ENCODE assay signal across 18 mouse cellular contexts in the genomic region with DNA sequence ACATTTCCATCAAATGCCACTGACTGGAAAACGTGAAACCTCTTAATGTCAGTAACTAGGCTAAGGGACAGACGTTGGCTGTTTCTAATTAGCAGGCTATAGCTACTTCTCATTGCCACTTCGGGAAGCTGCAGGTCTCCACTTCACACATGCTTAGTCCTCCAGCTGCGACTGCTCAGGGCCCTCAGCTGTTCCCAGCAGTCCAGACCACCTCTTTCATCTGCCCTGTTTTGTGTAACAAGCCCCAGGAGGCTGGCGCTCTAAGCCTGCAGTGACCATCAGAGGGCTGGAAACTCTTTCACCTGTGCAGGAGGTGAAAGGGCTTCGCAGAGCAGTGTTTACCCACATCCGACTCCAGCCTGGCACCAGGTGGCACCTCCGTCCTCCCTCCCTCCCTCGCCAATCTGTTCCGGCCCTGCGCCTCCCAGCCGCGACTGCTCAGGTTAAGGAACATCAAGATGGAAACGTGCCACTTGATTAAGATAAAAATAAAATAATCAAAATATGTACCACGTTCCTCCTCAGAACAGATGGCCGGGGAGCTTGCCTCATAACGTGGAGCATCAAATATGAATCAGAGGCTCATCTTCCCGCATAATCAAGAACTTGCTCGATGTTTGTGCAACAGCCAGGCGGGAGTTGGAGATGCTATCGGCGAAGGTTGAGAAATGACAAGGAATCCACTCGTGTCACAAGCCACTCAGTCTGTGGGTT.
A peak's percentile ranks its signal among the peaks of the same experiment; 100 is the strongest.
DNase-seq lines count a peak whose midpoint lies in the region; ATAC-seq and TF ChIP-seq lines count a peak whose summit lies in the region.
"Had no signal": no experiment of that assay in that cellular context is flagged by ENCODE, and none has a peak within 500 bp of the region (broad histone marks: within the 10 kb centered on the region; RNA-seq: fewer than 3 reads in every experiment).

No protein-coding gene starts in this region.

- no peaks in the 10 kb centered on the region for H3K27me3 ChIP-seq in cerebellum, adult 2 months (ENCODE audit: control insufficient read depth, insufficient read depth, low read length)
- H3K27me3 ChIP-seq in hindbrain, embryonic 14.5 days (ENCODE audit: control insufficient read depth, insufficient read depth, low read length), result no peaks in the 10 kb centered on the region
- no peaks in the 10 kb centered on the region for H3K27me3 ChIP-seq in hindbrain, embryonic 11.5 days (ENCODE audit: control insufficient read depth, insufficient read depth, low read length)
- H3K27me3 ChIP-seq: lung, embryonic 15.5 days; Patski had no signal

- H3K4me2 ChIP-seq in hindbrain, embryonic 14.5 days (replicated peaks), result no peak overlapping the region
- H3K4me2 ChIP-seq in hindbrain, embryonic 11.5 days (replicated peaks; ENCODE audit: low read depth, low read length), result no peak overlapping the region
- H3K4me2 ChIP-seq: forebrain, embryonic 12.5 days; lung, embryonic 15.5 days had no signal

- H3K36me3 ChIP-seq in hindbrain, embryonic 14.5 days (replicated peaks; ENCODE audit: control insufficient read depth, insufficient read depth), result no peaks in the 10 kb centered on the region
- H3K36me3 ChIP-seq in hindbrain, embryonic 11.5 days (ENCODE audit: control insufficient read depth, insufficient read depth, low read length), result no peaks in the 10 kb centered on the region
- H3K36me3 ChIP-seq: forebrain, embryonic 12.5 days; hindbrain, embryonic 10.5 days; lung, embryonic 15.5 days had no signal

- H3K4me1 ChIP-seq in cerebellum, adult 2 months (ENCODE audit: control insufficient read depth, insufficient read depth, low read length), result no peaks in the 10 kb centered on the region
- H3K4me1 ChIP-seq in hindbrain, embryonic 14.5 days (replicated peaks; ENCODE audit: control insufficient read depth, insufficient read depth, low read length), result no peaks in the 10 kb centered on the region
- no peaks in the 10 kb centered on the region for H3K4me1 ChIP-seq in hindbrain, embryonic 11.5 days (replicated peaks; ENCODE audit: control insufficient read depth, insufficient read depth, low read length)
- H3K4me1 ChIP-seq: forebrain, embryonic 12.5 days; lung, embryonic 15.5 days had no signal

- H3K27ac ChIP-seq in cerebellum, adult 2 months (ENCODE audit: insufficient read depth, low read length), result no peak overlapping the region
- no peak overlapping the region for H3K27ac ChIP-seq in hindbrain, embryonic 14.5 days
- no peak overlapping the region for H3K27ac ChIP-seq in hindbrain, embryonic 11.5 days (ENCODE audit: low read depth, low read length)
- H3K27ac ChIP-seq: forebrain, embryonic 12.5 days; hindbrain, embryonic 10.5 days; liver, embryonic 14.5 days; lung, embryonic 15.5 days had no signal

- DNase-seq in cerebellum, adult 2 months, result peak; percentile 36 to 38
- no peak for DNase-seq in cerebellum, adult 11 months
- DNase-seq in hindbrain, embryonic 14.5 days (ENCODE audit: low spot score), result no peak
- DNase-seq in hindbrain, embryonic 11.5 days (ENCODE audit: low spot score), result no peak
- peak; percentile 54 for DNase-seq in brain, adult 2 months (ENCODE audit: low read depth, low spot score)
- DNase-seq in layer of hippocampus, postnatal 36 days, result peak; percentile 31 to 33
- DNase-seq in kidney, postnatal 25 days, result no peak
- DNase-seq: adrenal gland, postnatal 10 days; cerebellum, adult 9-10 months; gastrocnemius, postnatal 25 days; kidney, postnatal 14 days; lung, postnatal 4 days had no signal

- no peak overlapping the region for H3K4me3 ChIP-seq in cerebellum, adult 2 months (replicated peaks; ENCODE audit: insufficient read depth, low read depth, low read length)
- no peak overlapping the region for H3K4me3 ChIP-seq in hindbrain, embryonic 14.5 days (replicated peaks; ENCODE audit: low read length)
- no peak overlapping the region for H3K4me3 ChIP-seq in hindbrain, embryonic 11.5 days (ENCODE audit: low read depth, low read length)
- H3K4me3 ChIP-seq: forebrain, embryonic 12.5 days; hindbrain, embryonic 10.5 days; lung, embryonic 15.5 days had no signal

- no peak for TF ChIP-seq CTCF in cerebellum, adult 2 months (IDR thresholded peaks at IDR 0.05; ENCODE audit: borderline replicate concordance, insufficient read depth, low read depth, low read length)

- 0 out of 2 replicates have a peak, but pooled peaks cover 5% of the 10 kb centered on the region for H3K9me3 ChIP-seq in hindbrain, embryonic 14.5 days (ENCODE audit: control insufficient read depth, low read length)
- no peaks in the 10 kb centered on the region for H3K9me3 ChIP-seq in hindbrain, embryonic 11.5 days (ENCODE audit: control insufficient read depth, low read length)
- H3K9me3 ChIP-seq: lung, embryonic 15.5 days had no signal

- 0 out of 2 replicates have a peak, but pooled peaks have one; percentile 6 for ATAC-seq in hindbrain, embryonic 14.5 days (ENCODE audit: low FRiP score)
- ATAC-seq in hindbrain, embryonic 11.5 days (ENCODE audit: low FRiP score), result no peak
- ATAC-seq: CD4-positive, CD25-positive, alpha-beta regulatory T cell, adult 4 months; Patski had no signal

- 43% methylated on average over 23 of the region's 23 CpGs for WGBS in cerebellum, adult 2 months
- WGBS in hindbrain, embryonic 14.5 days, result 67% methylated on average over 23 of the region's 23 CpGs
- WGBS in hindbrain, embryonic 11.5 days, result 76% methylated on average over 23 of the region's 23 CpGs

- no peak overlapping the region for H3K9ac ChIP-seq in hindbrain, embryonic 14.5 days
- no peak overlapping the region for H3K9ac ChIP-seq in hindbrain, embryonic 11.5 days (ENCODE audit: low read depth, low read length)
- H3K9ac ChIP-seq: forebrain, embryonic 12.5 days; liver, embryonic 14.5 days; lung, embryonic 15.5 days had no signal

- no peak for TF ChIP-seq POLR2A in cerebellum, adult 2 months (IDR thresholded peaks at IDR 0.05; ENCODE audit: borderline replicate concordance, insufficient read depth, low read length)

Comparison
In these comparisons a context has a peak if more than half of its experiments do, and no peak if none do; other contexts are left out.
1. DNase-seq: peak in cerebellum, adult 2 months (2 of 2), brain, adult 2 months (single experiment) and layer of hippocampus, postnatal 36 days (2 of 2); none in cerebellum, adult 11 months (single experiment), hindbrain, embryonic 14.5 days (single experiment), hindbrain, embryonic 11.5 days (single experiment) and kidney, postnatal 25 days (0 of 2).